Mouse (Mus musculus): ENCODE data around the gene Polr1c. TPM values are rescaled to one million over a fixed set of nuclear protein-coding genes. Genes with fewer than 3 reads are reported as not detected.

Gene Polr1c
- total and polyA plus RNA-seq, 3 experiments, result 26.6 to 76.2 (median 64.1) TPM

GRCm38 (mm10) chr17:46259675-46260074 lies 11.8 kb upstream of the Polr1c start:
- TF ChIP-seq GATA1 (IDR thresholded peaks at IDR 0.05; ENCODE audit: borderline replicate concordance, low read length) (no peak), TAL1 (conservative IDR thresholded peaks at IDR 0.05; ENCODE audit: low read depth, low read length) (no peak), POLR2AphosphoS5 (IDR thresholded peaks at IDR 0.05; ENCODE audit: insufficient replicate concordance, low read depth, low read length) (no peak), GATA2 (IDR thresholded peaks at IDR 0.05; ENCODE audit: borderline replicate concordance, low read depth, low read length) (no peak), CTCF (IDR thresholded peaks at IDR 0.05; ENCODE audit: low read depth, low read length) (no peak)

GRCm38 (mm10) chr17:46258279-46259053 lies 10.6 kb upstream of the Polr1c start:
- Histone ChIP-seq H3K9me3 (replicated peaks) (peaks cover 3% of the 10 kb centered on the region), H3K36me3 (replicated peaks) (peaks cover 88% of the 10 kb centered on the region), H3K27me3 (ENCODE audit: insufficient read depth, low read length) (peaks cover 7% of the 10 kb centered on the region; the same call in 1 of the 2 replicates), H3K4me1 (ENCODE audit: insufficient read depth, low read depth, low read length) (peaks cover 34% of the 10 kb centered on the region), H3K4me3 (ENCODE audit: low read depth, low read length) (no peak overlapping the region)
- TF ChIP-seq GATA2 (IDR thresholded peaks at IDR 0.05; ENCODE audit: borderline replicate concordance, low read depth, low read length), result no peak
- TF ChIP-seq GATA1 (IDR thresholded peaks at IDR 0.05; ENCODE audit: borderline replicate concordance, low read length), result no peak
- TF ChIP-seq TAL1 (conservative IDR thresholded peaks at IDR 0.05; ENCODE audit: low read depth, low read length), result no peak
- TF ChIP-seq CTCF (IDR thresholded peaks at IDR 0.05; ENCODE audit: low read depth, low read length), result no peak
- DNase-seq (ENCODE audit: low spot score) (no peak), ATAC-seq (ENCODE audit: extremely low read depth, insufficient number of reproducible peaks, low FRiP score, poor library complexity, severe bottlenecking) (no peak)

More at GRCm38 (mm10) chr17:46259675-46260074, 11.8 kb upstream of the Polr1c start:
- no peaks in the 10 kb centered on the region for H3K9me3 ChIP-seq (replicated peaks)
- peaks cover 2% of the 10 kb centered on the region; the same call in 1 of the 2 replicates for H3K27me3 ChIP-seq (ENCODE audit: insufficient read depth, low read length)
- DNase-seq (ENCODE audit: low spot score) (no peak), ATAC-seq (ENCODE audit: extremely low read depth, insufficient number of reproducible peaks, low FRiP score, poor library complexity, severe bottlenecking) (no peak)
- H3K36me3 ChIP-seq (replicated peaks), result peaks cover 94% of the 10 kb centered on the region
- H3K4me3 ChIP-seq (ENCODE audit: low read depth, low read length), result no peak overlapping the region
- H3K4me1 ChIP-seq (ENCODE audit: insufficient read depth, low read depth, low read length), result peaks cover 25% of the 10 kb centered on the region

- H3K4me3 ChIP-seq (ENCODE audit: low read depth, low read length), result no peak overlapping the region
- TF ChIP-seq GATA2 (IDR thresholded peaks at IDR 0.05; ENCODE audit: borderline replicate concordance, low read depth, low read length) (no peak), GATA1 (IDR thresholded peaks at IDR 0.05; ENCODE audit: borderline replicate concordance, low read length) (no peak), TAL1 (conservative IDR thresholded peaks at IDR 0.05; ENCODE audit: low read depth, low read length) (no peak), CTCF (IDR thresholded peaks at IDR 0.05; ENCODE audit: low read depth, low read length) (no peak)
- peaks cover 7% of the 10 kb centered on the region; the same call in 1 of the 2 replicates for H3K27me3 ChIP-seq (ENCODE audit: insufficient read depth, low read length)
- peaks cover 88% of the 10 kb centered on the region for H3K36me3 ChIP-seq (replicated peaks)
- peaks cover 53% of the 10 kb centered on the region for H3K4me1 ChIP-seq (ENCODE audit: insufficient read depth, low read depth, low read length)
- no peak for DNase-seq (ENCODE audit: low spot score)
- peaks cover 3% of the 10 kb centered on the region for H3K9me3 ChIP-seq (replicated peaks)
- ATAC-seq (ENCODE audit: extremely low read depth, insufficient number of reproducible peaks, low FRiP score, poor library complexity, severe bottlenecking), result no peak
Measured at GRCm38 (mm10) chr17:46255147-46255546, 7.3 kb upstream of the Polr1c start.

- ATAC-seq (ENCODE audit: extremely low read depth, insufficient number of reproducible peaks, low FRiP score, poor library complexity, severe bottlenecking) (no peak), DNase-seq (ENCODE audit: low spot score) (no peak)
- H3K4me1 ChIP-seq (ENCODE audit: insufficient read depth, low read depth, low read length), result peaks cover 63% of the 10 kb centered on the region
Measured at GRCm38 (mm10) chr17:46254106-46254505, 6.3 kb upstream of the Polr1c start.

GRCm38 (mm10) chr17:46253452-46254084 lies 5.7 kb upstream of the Polr1c start, which contains the start of gene Lrrc73:
Lrrc73 (plus strand) TSS chr17:46253531.
- Histone ChIP-seq H3K36me3 (replicated peaks) (peaks cover 88% of the 10 kb centered on the region), H3K27me3 (ENCODE audit: insufficient read depth, low read length) (peaks cover 7% of the 10 kb centered on the region; the same call in 1 of the 2 replicates), H3K4me1 (ENCODE audit: insufficient read depth, low read depth, low read length) (peaks cover 66% of the 10 kb centered on the region), H3K4me3 (ENCODE audit: low read depth, low read length) (peak within 1 kb of the TSS; percentile 69), H3K9me3 (replicated peaks) (peaks cover 3% of the 10 kb centered on the region)
- DNase-seq (ENCODE audit: low spot score), result peak; percentile 76
- TF ChIP-seq CTCF (IDR thresholded peaks at IDR 0.05; ENCODE audit: low read depth, low read length) (no peak), POLR2AphosphoS5 (IDR thresholded peaks at IDR 0.05; ENCODE audit: insufficient replicate concordance, low read depth, low read length) (no peak), TAL1 (conservative IDR thresholded peaks at IDR 0.05; ENCODE audit: low read depth, low read length) (no peak), GATA1 (IDR thresholded peaks at IDR 0.05; ENCODE audit: borderline replicate concordance, low read length) (no peak), GATA2 (IDR thresholded peaks at IDR 0.05; ENCODE audit: borderline replicate concordance, low read depth, low read length) (no peak)
- ATAC-seq (ENCODE audit: extremely low read depth, insufficient number of reproducible peaks, low FRiP score, poor library complexity, severe bottlenecking), result no peak

More at GRCm38 (mm10) chr17:46254106-46254505, 6.3 kb upstream of the Polr1c start:
- Histone ChIP-seq H3K36me3 (replicated peaks) (peaks cover 88% of the 10 kb centered on the region), H3K9me3 (replicated peaks) (peaks cover 3% of the 10 kb centered on the region), H3K4me3 (ENCODE audit: low read depth, low read length) (peak overlapping the region; percentile 69), H3K27me3 (ENCODE audit: insufficient read depth, low read length) (peaks cover 7% of the 10 kb centered on the region; the same call in 1 of the 2 replicates)
- TF ChIP-seq TAL1 (conservative IDR thresholded peaks at IDR 0.05; ENCODE audit: low read depth, low read length), result no peak
- no peak for TF ChIP-seq GATA1 (IDR thresholded peaks at IDR 0.05; ENCODE audit: borderline replicate concordance, low read length)
- no peak for TF ChIP-seq CTCF (IDR thresholded peaks at IDR 0.05; ENCODE audit: low read depth, low read length)
- no peak for TF ChIP-seq POLR2AphosphoS5 (IDR thresholded peaks at IDR 0.05; ENCODE audit: insufficient replicate concordance, low read depth, low read length)
- TF ChIP-seq GATA2 (IDR thresholded peaks at IDR 0.05; ENCODE audit: borderline replicate concordance, low read depth, low read length), result no peak
